Mouse (Mus musculus) cerebellum, adult 18-20 months (tissue): ENCODE measurements at regions not wholly inside any gene's neighbourhood (a gene's known extent, or its start where the extent isn't known, plus 50 kb on each side); places are given as distances from the start of the nearest gene placed in this dataset.

ENCODE experiments used
- DNase-seq, 2 experiments: peaks; one replicate each; pipeline ENCODE4 v3.0.0; 2021

DNA sequence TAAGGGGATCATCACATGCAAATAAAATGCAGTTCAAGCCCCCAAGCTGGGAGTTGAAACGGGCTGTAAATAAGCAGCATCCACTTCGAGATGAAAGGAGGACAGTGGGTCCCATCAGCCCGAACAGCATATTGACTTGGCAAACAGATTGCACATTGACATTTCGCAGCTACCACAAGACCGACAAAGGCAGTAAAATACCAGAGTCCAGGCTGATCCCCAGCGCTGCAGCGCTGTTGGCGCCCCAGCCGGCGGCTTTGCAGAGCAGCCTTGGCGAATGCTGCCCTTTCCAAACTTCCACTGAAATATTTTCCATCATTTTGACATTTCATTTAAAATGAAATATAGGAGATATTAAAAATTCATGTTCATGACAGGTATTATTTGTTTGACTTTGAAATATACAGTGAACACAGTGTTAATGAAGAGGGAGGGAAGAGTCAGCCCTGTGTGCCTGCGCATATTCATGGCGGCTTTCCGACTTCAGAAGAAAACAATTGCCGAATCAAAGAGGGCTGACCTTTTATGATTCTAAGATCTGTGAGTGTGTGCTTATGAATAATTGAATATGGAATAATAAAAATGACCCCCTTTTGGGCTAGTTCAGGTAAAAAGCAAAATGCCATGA is 98.4 kb downstream of the Sqor start:
- no peak for DNase-seq

DNA sequence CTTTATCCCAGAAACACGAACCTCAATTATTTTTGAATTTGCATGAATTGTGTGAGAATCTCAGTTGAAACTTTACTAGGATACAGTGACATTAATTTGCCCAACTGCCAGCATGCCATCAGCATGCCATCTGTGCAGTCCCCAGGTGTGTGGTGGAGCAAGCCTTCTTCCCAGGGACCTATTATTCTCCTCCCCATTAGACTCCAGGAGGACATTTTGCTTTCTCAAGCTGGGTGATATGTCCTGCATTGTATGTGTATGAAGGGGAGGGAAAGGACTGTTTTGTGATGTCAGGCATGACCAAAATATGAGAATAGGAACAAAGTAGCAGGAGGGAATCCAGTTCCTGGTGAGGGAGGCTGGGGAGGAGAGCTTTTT is 98.9 kb downstream of the Sqor start:
- peak; percentile 9 to 23 for DNase-seq

DNA sequence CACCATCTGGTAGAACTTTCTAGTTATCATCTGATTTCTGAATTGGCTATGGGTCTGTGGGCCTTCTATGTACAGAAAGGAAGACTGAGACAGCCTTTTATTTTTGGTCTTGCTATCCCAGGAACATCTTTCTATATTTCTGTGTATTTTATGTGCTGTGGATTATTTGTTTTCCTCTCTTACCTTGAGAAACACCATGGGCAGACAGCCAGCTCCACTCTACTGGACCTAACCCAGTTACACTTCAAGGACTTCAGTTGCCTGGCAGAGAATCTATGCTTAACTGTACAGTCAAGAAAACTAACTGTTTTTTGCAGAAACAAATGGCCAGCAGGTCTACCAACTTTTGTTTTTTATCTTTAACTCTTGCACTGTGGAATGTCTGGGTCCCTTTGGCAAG is 122.1 kb downstream of the Sqor start:
- no peak for DNase-seq

DNA sequence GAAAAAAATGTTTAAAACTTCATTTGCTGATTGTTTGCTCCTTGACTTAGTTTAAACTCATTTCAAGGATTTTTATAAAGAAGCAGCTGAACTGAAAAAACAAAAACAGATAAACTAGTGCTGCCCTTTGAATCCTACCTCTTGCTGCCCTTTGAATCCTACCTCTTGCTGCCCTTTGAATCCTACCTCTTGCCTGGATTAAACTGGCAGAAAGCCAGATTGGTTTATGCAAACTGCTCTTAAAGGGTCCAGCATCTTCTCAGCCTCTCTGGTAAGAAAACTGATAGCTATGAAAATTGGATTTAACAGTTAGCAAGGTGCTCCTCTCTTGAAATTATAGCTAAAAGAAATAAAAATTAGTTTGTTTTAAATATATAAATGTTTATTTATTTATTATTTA is 122.5 kb downstream of the Sqor start:
- DNase-seq: no peak

DNA sequence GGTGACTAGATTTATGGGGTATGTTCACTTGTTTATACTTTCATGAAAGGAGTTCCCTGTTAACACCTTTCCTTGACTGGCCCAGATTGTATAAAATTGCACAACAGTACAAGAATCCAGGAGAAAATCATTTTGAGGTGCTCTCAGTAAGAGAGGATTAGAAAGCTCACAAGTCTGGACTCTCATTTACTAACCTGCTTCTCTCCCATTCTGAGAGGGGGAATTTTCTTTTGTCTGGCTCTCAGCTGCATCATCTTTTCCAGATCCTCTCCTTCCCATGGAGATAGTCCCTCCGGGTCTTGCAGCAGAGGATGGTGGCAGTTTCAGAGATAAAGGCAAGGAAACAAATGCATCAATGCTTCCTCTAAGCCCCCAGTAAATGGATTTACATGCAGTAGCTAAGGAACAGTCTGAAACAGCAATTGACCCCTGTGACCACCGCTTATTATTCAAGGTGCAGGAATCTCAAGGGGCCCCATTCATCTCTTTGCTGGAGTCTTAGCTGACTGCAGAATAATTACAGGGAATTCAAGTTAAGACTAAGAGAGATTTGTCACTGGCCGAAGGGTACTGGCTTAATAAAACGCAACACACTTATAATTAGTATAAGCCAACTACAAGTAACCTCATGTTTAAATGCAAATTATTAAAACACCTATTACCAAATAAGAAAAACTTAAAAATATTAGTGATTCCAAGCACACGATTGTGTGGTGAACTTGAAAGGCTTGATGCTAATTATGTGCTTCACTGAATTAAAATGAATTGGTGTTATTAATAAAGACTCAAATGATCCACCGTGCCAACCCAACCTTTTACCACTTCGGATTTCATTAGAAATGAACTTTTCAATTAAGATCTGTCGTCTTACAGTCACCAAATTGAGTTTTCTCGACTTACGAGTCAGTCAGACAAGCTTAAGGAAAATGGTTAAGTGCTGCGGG is 140.4 kb downstream of the Sqor start:
- no peak for DNase-seq

DNA sequence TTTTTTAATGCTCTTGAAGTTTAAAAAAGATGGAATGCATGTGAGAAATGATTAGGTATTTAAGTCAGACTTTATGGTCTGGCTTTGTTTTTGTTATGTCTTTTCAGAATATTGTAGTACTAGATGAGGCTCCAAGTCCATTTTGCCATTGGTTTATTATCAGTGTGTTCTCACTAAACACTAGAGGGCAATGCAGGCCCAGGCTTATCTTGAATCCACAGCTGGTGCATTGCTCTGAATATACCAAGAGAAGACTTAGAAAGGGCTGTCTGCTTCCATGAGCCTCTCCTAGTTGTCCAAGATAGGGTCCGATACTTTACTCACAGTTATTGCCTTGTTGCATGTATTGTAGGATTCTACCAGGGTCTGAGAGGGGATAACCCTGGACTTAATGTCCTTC is 151.7 kb downstream of the Sqor start:
- peak in 1 of 2 experiments; percentile 7 for DNase-seq

DNA sequence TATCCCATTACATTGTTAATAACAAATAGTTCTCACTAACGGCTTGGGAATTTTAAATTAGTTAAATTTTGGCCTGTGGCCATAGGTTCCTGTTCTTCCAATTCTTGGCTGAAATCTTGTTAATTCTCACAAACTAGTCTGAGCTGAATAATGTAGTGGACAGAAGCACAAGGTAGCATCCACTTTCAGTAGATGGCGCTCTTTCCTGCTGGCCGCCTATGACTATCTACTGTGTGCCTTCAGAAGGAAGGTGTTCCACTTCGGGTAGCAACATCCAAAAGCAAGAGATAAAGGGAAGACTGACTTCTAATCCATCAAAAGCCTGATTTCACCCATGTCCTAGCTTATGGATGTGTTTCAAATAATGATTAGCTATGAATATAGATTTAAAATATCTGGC is 172.9 kb downstream of the Sqor start:
- peak; percentile 5 to 12 for DNase-seq

DNA sequence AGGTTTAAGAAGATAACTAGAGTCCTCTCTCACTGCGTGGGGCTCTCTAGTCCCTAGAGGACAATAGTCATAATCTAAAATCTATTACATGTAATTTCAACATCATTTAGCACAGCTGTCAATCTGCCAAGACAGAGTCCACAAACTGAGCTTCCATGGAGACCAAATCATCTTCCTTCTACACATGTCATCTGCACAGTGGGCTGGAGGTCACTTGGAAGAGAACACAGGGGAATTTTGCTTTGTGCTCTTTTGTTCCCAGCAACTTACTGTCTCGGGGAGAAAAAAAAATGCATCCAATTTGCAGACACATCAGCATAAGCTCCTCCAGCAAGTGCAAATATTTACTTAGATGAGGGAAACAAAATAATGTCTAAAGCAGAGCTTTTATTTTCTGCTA is 179.8 kb downstream of the Sqor start:
- DNase-seq: no peak

DNA sequence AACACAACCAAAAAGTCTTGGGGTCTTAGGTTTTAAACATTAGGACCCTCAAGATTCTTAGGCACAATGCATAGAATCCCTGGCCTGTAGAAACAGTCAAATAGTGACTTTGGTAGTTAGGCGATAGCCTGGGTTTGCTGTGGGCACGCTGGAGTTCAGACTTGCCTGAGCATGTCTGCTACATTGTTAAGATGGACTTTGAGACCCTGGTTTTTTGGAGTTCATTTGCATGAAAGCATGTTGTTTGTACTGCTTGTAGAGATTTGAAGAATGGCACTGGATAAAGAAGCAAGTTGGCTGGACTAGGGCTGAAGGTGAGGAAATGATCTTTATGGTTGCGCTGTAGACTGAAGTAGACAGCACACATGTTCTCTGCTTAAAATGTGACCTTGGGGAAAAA is 180.9 kb downstream of the Sqor start:
- DNase-seq: no peak

DNA sequence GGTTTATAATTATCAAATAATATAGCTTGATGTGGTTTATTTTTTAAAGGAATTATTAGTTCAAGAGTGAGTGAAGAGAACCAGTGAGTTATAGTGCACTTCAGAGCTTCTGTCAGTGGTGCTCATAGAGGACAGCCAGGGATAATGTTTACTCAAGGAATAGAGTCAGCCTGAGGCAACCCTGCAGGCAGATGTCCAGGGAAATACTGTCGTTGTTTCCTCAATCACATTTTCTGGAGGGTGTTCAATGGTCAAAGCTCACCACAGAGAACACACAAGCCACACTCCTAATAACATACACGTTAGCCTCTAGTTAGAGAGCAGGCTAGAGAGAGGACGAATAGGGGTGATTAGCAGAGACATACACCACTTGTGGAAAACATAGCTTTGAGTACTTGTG is 184.0 kb downstream of the Sqor start:
- DNase-seq: no peak

DNA sequence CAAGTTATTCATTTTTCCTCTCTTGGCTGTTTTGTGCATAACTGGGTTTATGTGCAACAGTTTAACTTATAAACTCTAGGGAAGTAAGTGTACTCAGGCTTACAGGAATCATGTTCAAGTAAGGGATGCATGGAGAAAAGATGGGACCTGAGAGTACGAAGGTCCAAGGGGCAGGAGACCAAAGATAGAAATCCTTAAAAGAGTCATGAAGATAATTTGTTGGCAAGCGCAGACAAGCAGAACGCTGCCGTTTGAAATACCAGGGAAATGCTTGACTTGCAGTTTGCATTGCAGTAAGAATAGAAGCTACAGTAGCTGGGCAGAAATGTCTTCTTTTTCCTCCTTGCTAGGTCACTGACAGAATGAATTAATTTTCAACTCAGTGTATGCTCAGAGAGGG is 196.7 kb downstream of the Sqor start:
- no peak for DNase-seq

DNA sequence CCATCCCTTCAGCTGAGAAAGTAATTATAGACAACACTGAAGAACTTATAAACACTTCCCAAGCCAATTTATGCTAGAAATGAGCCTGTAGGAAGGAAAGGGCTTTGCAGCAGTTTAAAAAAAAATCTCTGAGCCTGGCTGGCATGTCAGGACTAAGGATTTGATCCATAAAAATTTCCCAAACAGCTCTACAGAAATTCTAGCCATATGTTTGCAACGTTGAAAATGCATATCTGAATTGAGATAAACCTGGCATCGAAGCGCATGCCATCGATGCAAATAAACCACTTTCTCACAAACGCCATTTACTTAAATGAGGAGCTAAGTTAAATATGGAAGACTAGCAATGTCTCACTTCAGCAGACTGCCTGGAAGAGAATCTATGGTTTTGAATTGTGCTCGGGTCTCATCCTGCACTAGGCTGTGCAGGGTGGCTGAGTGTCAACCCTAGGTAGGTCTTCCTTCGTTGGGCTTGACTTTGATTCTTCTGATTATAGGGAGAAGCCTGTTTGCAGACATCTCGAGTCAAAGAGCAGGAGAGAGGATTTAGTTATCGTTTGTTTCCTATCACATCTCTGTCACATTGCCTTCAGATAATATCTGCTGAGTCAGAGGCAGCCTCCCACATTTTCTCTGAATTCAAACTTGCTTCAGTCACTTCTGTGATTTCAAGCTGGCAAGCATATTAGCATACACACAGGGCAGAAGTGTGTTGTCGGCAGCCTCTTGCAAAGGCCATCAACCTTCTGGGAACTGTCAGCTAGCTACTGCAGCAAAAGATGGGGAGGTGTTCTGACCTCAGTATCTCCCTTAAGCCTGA is 204.0 kb downstream of the Sqor start:
- no peak for DNase-seq
